Mouse (Mus musculus) testis, adult 2 months (tissue): ENCODE measurements around the gene Gdf15.

Source experiments
- CTCF ChIP-seq: fragments of 200-500 bp; IDR thresholded peaks from 2 replicates; pipeline ENCODE4 v1.5.1; 2012; ENCODE audit warnings: low read depth, mild to moderate bottlenecking, inconsistent platforms, low read length, moderate library complexity; ENCODE audit not compliant: control insufficient read depth, insufficient read depth, insufficient replicate concordance
- POLR2A ChIP-seq: fragments of 200-500 bp; IDR thresholded peaks from 2 replicates; pipeline ENCODE4 v1.6.1; 2012; ENCODE audit warnings: low read depth, mild to moderate bottlenecking, inconsistent platforms, low read length, moderate library complexity; ENCODE audit not compliant: control insufficient read depth

- TF ChIP-seq POLR2A (no peak), CTCF (no peak)
These were observed 15.6 kb downstream of the Gdf15 start for GRCm38 (mm10) chr8:70616645-70617044.
